Mouse (Mus musculus): ENCODE results near the gene Lamb1. TPM values are rescaled to one million over a fixed set of nuclear protein-coding genes. Genes with fewer than 3 reads are reported as not detected.
A peak's percentile ranks its signal among the peaks of the same experiment; 100 is the strongest.

Lamb1 gene
- polyA plus RNA-seq, 1 experiment from 2014 or later = 31.7 TPM

- H3K27me3 ChIP-seq (ENCODE audit: control insufficient read depth, insufficient read depth, low read length) = no peaks in the 10 kb centered on the region
- peaks cover 20% of the 10 kb centered on the region for H3K36me3 ChIP-seq (ENCODE audit: control insufficient read depth, insufficient read depth, low read length)
- no peak overlapping the region for H3K27ac ChIP-seq (replicated peaks)
- H3K9ac ChIP-seq (ENCODE audit: low read length) = no peak overlapping the region
- no peak for ATAC-seq (ENCODE audit: low FRiP score, low TSS enrichment)
- 72% methylated on average over 1 of the region's 1 CpGs for WGBS
- H3K4me2 ChIP-seq (replicated peaks; ENCODE audit: low read depth) = no peak overlapping the region
- TF ChIP-seq CTCF (IDR thresholded peaks at IDR 0.05; ENCODE audit: low read depth) (no peak), EP300 (optimal IDR thresholded peaks at IDR 0.05) (no peak)
- no peaks in the 10 kb centered on the region for H3K9me3 ChIP-seq (ENCODE audit: control insufficient read depth, low read length)
- DNase-seq (ENCODE audit: low spot score) = no peak
- no peak overlapping the region for H3K4me3 ChIP-seq (ENCODE audit: low read depth, low read length)
- H3K4me1 ChIP-seq (replicated peaks; ENCODE audit: control insufficient read depth, insufficient read depth) = no peaks in the 10 kb centered on the region
These were observed 56.5 kb downstream of the Lamb1 start for GRCm38 (mm10) chr12:31321532-31321931.

DNA sequence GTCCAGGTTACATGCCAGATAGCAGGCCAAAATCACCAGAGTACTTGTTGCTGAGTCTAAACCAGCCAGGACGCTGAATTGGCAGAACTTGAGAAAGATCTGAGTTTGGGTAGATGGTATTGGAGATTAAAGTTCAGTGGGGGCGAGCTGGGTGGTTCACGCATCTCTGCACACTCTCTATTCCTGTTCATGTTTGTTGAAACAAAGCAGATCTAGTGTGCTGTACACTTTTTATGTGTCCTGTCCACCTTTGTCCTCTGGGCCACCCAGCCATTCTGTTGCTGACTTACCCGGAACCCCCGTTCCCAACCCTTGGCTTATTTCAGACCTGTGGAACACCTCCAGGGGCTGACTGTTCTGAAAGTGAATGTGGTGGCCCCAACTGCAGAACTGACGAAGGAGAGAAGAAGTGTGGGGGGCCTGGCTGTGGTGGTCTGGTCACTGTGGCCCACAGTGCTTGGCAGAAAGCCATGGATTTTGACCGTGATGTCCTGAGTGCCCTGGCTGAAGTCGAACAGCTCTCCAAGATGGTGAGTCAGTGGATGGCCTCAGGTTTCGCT, 58.2 kb downstream of the Lamb1 start:
- peaks cover 22% of the 10 kb centered on the region for H3K36me3 ChIP-seq (ENCODE audit: control insufficient read depth, insufficient read depth, low read length)
- no peaks in the 10 kb centered on the region for H3K4me1 ChIP-seq (replicated peaks; ENCODE audit: control insufficient read depth, insufficient read depth)
- WGBS = 85% methylated on average over 9 of the region's 9 CpGs
- DNase-seq (ENCODE audit: low spot score) (no peak), ATAC-seq (ENCODE audit: low FRiP score, low TSS enrichment) (no peak)
- no peak overlapping the region for H3K4me3 ChIP-seq (ENCODE audit: low read depth, low read length)
- TF ChIP-seq EP300 (optimal IDR thresholded peaks at IDR 0.05) (no peak), CTCF (IDR thresholded peaks at IDR 0.05; ENCODE audit: low read depth) (no peak)
- H3K4me2 ChIP-seq (replicated peaks; ENCODE audit: low read depth) = no peak overlapping the region
- H3K27ac ChIP-seq (replicated peaks) = no peak overlapping the region
- no peaks in the 10 kb centered on the region for H3K27me3 ChIP-seq (ENCODE audit: control insufficient read depth, insufficient read depth, low read length)
- H3K9me3 ChIP-seq (ENCODE audit: control insufficient read depth, low read length) = no peaks in the 10 kb centered on the region
- no peak overlapping the region for H3K9ac ChIP-seq (ENCODE audit: low read length)

DNA sequence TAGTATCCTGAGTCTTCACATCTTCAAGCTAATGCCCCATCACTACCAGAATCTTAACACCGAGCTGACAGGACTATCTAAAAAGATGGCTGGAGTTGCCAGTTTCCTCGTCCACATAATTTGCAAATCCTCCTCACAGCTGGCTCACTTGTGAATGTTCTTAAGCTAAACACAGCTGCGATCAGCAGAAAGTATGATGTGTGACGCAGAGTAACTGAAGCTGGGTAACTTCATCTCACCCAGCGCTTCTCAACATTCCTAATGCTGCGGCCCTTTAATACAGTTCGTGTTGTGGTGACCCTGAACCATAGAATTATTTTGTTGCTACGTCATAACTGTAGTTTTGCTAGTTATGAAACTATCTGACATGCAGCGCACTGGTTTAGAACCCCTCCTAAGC, 62.1 kb downstream of the Lamb1 start:
- H3K4me1 ChIP-seq (replicated peaks; ENCODE audit: control insufficient read depth, insufficient read depth) = no peaks in the 10 kb centered on the region
- TF ChIP-seq EP300 (optimal IDR thresholded peaks at IDR 0.05) = no peak
- TF ChIP-seq CTCF (IDR thresholded peaks at IDR 0.05; ENCODE audit: low read depth) = no peak
- ATAC-seq (ENCODE audit: low FRiP score, low TSS enrichment) (no peak), DNase-seq (ENCODE audit: low spot score) (no peak)
- peaks cover 25% of the 10 kb centered on the region for H3K36me3 ChIP-seq (ENCODE audit: control insufficient read depth, insufficient read depth, low read length)
- H3K9me3 ChIP-seq (ENCODE audit: control insufficient read depth, low read length) = no peaks in the 10 kb centered on the region
- 77% methylated on average over 9 of the region's 9 CpGs for WGBS
- H3K27me3 ChIP-seq (ENCODE audit: control insufficient read depth, insufficient read depth, low read length) = no peaks in the 10 kb centered on the region
- H3K27ac ChIP-seq (replicated peaks) = no peak overlapping the region
- H3K4me2 ChIP-seq (replicated peaks; ENCODE audit: low read depth) = no peak overlapping the region
- no peak overlapping the region for H3K9ac ChIP-seq (ENCODE audit: low read length)
- H3K4me3 ChIP-seq (ENCODE audit: low read depth, low read length) = no peak overlapping the region

GRCm38 (mm10) chr12:31333261-31333660, 68.2 kb downstream of the Lamb1 start:
- Histone ChIP-seq H3K27ac (replicated peaks) (no peak overlapping the region), H3K9me3 (ENCODE audit: control insufficient read depth, low read length) (no peaks in the 10 kb centered on the region), H3K4me1 (replicated peaks; ENCODE audit: control insufficient read depth, insufficient read depth) (no peaks in the 10 kb centered on the region), H3K27me3 (ENCODE audit: control insufficient read depth, insufficient read depth, low read length) (no peaks in the 10 kb centered on the region), H3K4me2 (replicated peaks; ENCODE audit: low read depth) (no peak overlapping the region), H3K9ac (ENCODE audit: low read length) (no peak overlapping the region), H3K4me3 (ENCODE audit: low read depth, low read length) (no peak overlapping the region), H3K36me3 (ENCODE audit: control insufficient read depth, insufficient read depth, low read length) (peaks cover 37% of the 10 kb centered on the region)
- DNase-seq (ENCODE audit: low spot score) = no peak
- 92% methylated on average over 1 of the region's 1 CpGs for WGBS
- no peak for ATAC-seq (ENCODE audit: low FRiP score, low TSS enrichment)
- TF ChIP-seq EP300 (optimal IDR thresholded peaks at IDR 0.05) (no peak), CTCF (IDR thresholded peaks at IDR 0.05; ENCODE audit: low read depth) (no peak)

GRCm38 (mm10) chr12:31350191-31350943, 85.3 kb downstream of the Lamb1 start:
- TF ChIP-seq CTCF (IDR thresholded peaks at IDR 0.05; ENCODE audit: low read depth) (no peak), EP300 (optimal IDR thresholded peaks at IDR 0.05) (no peak)
- ATAC-seq (ENCODE audit: low FRiP score, low TSS enrichment) (no peak), DNase-seq (ENCODE audit: low spot score) (no peak)
- peak overlapping the region; percentile 94 for H3K9ac ChIP-seq (ENCODE audit: low read length)
- H3K9me3 ChIP-seq (ENCODE audit: control insufficient read depth, low read length) = no peaks in the 10 kb centered on the region
- peak overlapping the region; percentile 76 for H3K4me2 ChIP-seq (replicated peaks; ENCODE audit: low read depth)
- H3K36me3 ChIP-seq (ENCODE audit: control insufficient read depth, insufficient read depth, low read length) = no peaks in the 10 kb centered on the region
- H3K27ac ChIP-seq (replicated peaks) = peak overlapping the region; percentile 86
- H3K27me3 ChIP-seq (ENCODE audit: control insufficient read depth, insufficient read depth, low read length) = no peaks in the 10 kb centered on the region
- H3K4me1 ChIP-seq (replicated peaks; ENCODE audit: control insufficient read depth, insufficient read depth) = peaks cover 3% of the 10 kb centered on the region; the same call in 1 of the 2 replicates
- 23% methylated on average over 15 of the region's 15 CpGs for WGBS
- peak overlapping the region; percentile 90 for H3K4me3 ChIP-seq (ENCODE audit: low read depth, low read length)

Measured in stomach, postnatal 0 days (tissue).